Mouse (Mus musculus): ENCODE measurements at regions not wholly inside any gene's neighbourhood (a gene's known extent, or its start where the extent isn't known, plus 50 kb on each side); places are given as distances from the start of the nearest gene placed in this dataset.
A peak's percentile ranks its signal among the peaks of the same experiment; 100 is the strongest.
"Not testable (repeated sequence)": the region's sequence is repeated elsewhere in the genome, so short reads cannot be mapped to it uniquely, and the experiment has no call there.

GRCm38 (mm10) chr6:140210141-140210540 is 168.9 kb upstream of the Plcz1 start:
- in situ Hi-C loops (cut with MboI; ENCODE audit: low sequenced_read_pairs in 2 of 2, unreplicated experiment in 2 of 2): no loop called here
- Histone ChIP-seq H3K27ac (ENCODE audit: insufficient read depth, low read depth, low read length, poor library complexity, severe bottlenecking) (no peak overlapping the region), H3K4me3 (ENCODE audit: insufficient read depth in 1 of 2, low read depth in 1 of 2, low read length in 2 of 2, poor library complexity in 1 of 2, severe bottlenecking in 1 of 2) (no peak overlapping the region)

DNA sequence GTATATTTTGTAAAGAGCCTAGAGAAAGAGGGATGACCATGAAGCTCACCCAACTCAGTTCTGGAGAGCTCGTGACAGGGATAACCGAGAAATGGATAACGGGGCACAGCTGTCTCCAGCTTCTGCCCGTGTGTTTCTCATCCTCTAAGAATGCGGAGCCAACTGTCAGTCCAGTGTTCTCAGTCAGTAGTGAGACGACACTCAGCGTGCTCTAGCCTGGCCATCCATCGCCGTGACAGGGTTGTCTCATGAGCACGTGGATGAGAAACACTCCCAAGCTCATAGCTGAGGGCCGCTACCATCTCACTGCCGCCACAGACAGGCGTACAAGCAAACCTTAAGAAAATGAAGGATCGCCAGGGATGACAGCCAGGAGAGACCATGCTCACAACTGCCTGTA is 167.8 kb upstream of the Plcz1 start:
- in situ Hi-C loops (cut with MboI; ENCODE audit: low sequenced_read_pairs in 2 of 2, unreplicated experiment in 2 of 2): no loop called here
- no peaks in the 10 kb centered on the region for H3K9me3 ChIP-seq (ENCODE audit: control insufficient read depth, insufficient read depth, low read depth, low read length)
- no peak overlapping the region for H3K27ac ChIP-seq (ENCODE audit: insufficient read depth, low read depth, low read length, poor library complexity, severe bottlenecking)
- no peaks in the 10 kb centered on the region for H3K36me3 ChIP-seq (ENCODE audit: control insufficient read depth, insufficient read depth, low read length, poor library complexity, severe bottlenecking)
- no peak for DNase-seq (ENCODE audit: low read depth, low spot score)
- 0 out of 2 replicates have a peak overlapping the region, but pooled peaks have one; percentile 20 for H3K9ac ChIP-seq (ENCODE audit: insufficient read depth, low read depth, low read length, poor library complexity, severe bottlenecking)
- no peak for TF ChIP-seq ZNF384 (IDR thresholded peaks at IDR 0.05; ENCODE audit: low read depth, low read length)
- no peak overlapping the region for H3K4me3 ChIP-seq (ENCODE audit: insufficient read depth in 1 of 2, low read depth in 1 of 2, low read length in 2 of 2, poor library complexity in 1 of 2, severe bottlenecking in 1 of 2)
- peaks cover 0 to 4% of the 10 kb centered on the region in 2 experiments; a peak in 2 of 4 replicates for H3K4me1 ChIP-seq (ENCODE audit: control insufficient read depth in 2 of 2, insufficient read depth in 2 of 2, low read length in 2 of 2, poor library complexity in 1 of 2)

More at GRCm38 (mm10) chr6:140210141-140210540, 168.9 kb upstream of the Plcz1 start:
- no peak for DNase-seq (ENCODE audit: low read depth, low spot score)
- no peak for TF ChIP-seq ZNF384 (IDR thresholded peaks at IDR 0.05; ENCODE audit: low read depth, low read length)
- TF ChIP-seq CHD2 (IDR thresholded peaks at IDR 0.05; ENCODE audit: low read depth, low read length): no peak
- TF ChIP-seq ZC3H11A (IDR thresholded peaks at IDR 0.05; ENCODE audit: borderline replicate concordance, low read depth, low read length): no peak
- no peak for TF ChIP-seq HCFC1 (IDR thresholded peaks at IDR 0.05; ENCODE audit: borderline replicate concordance, insufficient read depth, low read length)
- no peak for TF ChIP-seq MAFK (IDR thresholded peaks at IDR 0.05; ENCODE audit: insufficient read depth, low read depth, low read length)
- H3K9me3 ChIP-seq (ENCODE audit: control insufficient read depth, insufficient read depth, low read depth, low read length): no peaks in the 10 kb centered on the region
- H3K4me1 ChIP-seq (ENCODE audit: control insufficient read depth in 2 of 2, insufficient read depth in 2 of 2, low read length in 2 of 2, poor library complexity in 1 of 2): peaks cover 0 to 4% of the 10 kb centered on the region in 2 experiments; a peak in 2 of 4 replicates
- no peak overlapping the region for H3K9ac ChIP-seq (ENCODE audit: insufficient read depth, low read depth, low read length, poor library complexity, severe bottlenecking)
- H3K36me3 ChIP-seq (ENCODE audit: control insufficient read depth, insufficient read depth, low read length, poor library complexity, severe bottlenecking): no peaks in the 10 kb centered on the region

GRCm38 (mm10) chr6:140208375-140208774 is 167.1 kb upstream of the Plcz1 start:
- DNase-seq (ENCODE audit: low read depth, low spot score): no peak
- H3K9me3 ChIP-seq (ENCODE audit: control insufficient read depth, insufficient read depth, low read depth, low read length): no peaks in the 10 kb centered on the region
- no peak overlapping the region for H3K27ac ChIP-seq (ENCODE audit: insufficient read depth, low read depth, low read length, poor library complexity, severe bottlenecking)
- TF ChIP-seq CHD2 (IDR thresholded peaks at IDR 0.05; ENCODE audit: low read depth, low read length): no peak
- TF ChIP-seq HCFC1 (IDR thresholded peaks at IDR 0.05; ENCODE audit: borderline replicate concordance, insufficient read depth, low read length): no peak
- no peak for TF ChIP-seq ZC3H11A (IDR thresholded peaks at IDR 0.05; ENCODE audit: borderline replicate concordance, low read depth, low read length)
- TF ChIP-seq ZNF384 (IDR thresholded peaks at IDR 0.05; ENCODE audit: low read depth, low read length): no peak
- TF ChIP-seq MAFK (IDR thresholded peaks at IDR 0.05; ENCODE audit: insufficient read depth, low read depth, low read length): no peak
- no peak overlapping the region for H3K9ac ChIP-seq (ENCODE audit: insufficient read depth, low read depth, low read length, poor library complexity, severe bottlenecking)
- H3K36me3 ChIP-seq (ENCODE audit: control insufficient read depth, insufficient read depth, low read length, poor library complexity, severe bottlenecking): no peaks in the 10 kb centered on the region
- H3K4me3 ChIP-seq (ENCODE audit: insufficient read depth in 1 of 2, low read depth in 1 of 2, low read length in 2 of 2, poor library complexity in 1 of 2, severe bottlenecking in 1 of 2): no peak overlapping the region
- H3K4me1 ChIP-seq (ENCODE audit: control insufficient read depth in 2 of 2, insufficient read depth in 2 of 2, low read length in 2 of 2, poor library complexity in 1 of 2): peaks cover 0 to 4% of the 10 kb centered on the region in 2 experiments; a peak in 2 of 4 replicates
- in situ Hi-C loops (cut with MboI; ENCODE audit: low sequenced_read_pairs in 2 of 2, unreplicated experiment in 2 of 2): no loop called here

GRCm38 (mm10) chr6:140206676-140207075 is 165.4 kb upstream of the Plcz1 start:
- H3K4me3 ChIP-seq (ENCODE audit: insufficient read depth in 1 of 2, low read depth in 1 of 2, low read length in 2 of 2, poor library complexity in 1 of 2, severe bottlenecking in 1 of 2); H3K9me3 ChIP-seq (ENCODE audit: control insufficient read depth, insufficient read depth, low read depth, low read length); H3K27ac ChIP-seq (ENCODE audit: insufficient read depth, low read depth, low read length, poor library complexity, severe bottlenecking); in situ Hi-C loops (cut with MboI; ENCODE audit: low sequenced_read_pairs in 2 of 2, unreplicated experiment in 2 of 2); DNase-seq (ENCODE audit: low read depth, low spot score); H3K36me3 ChIP-seq (ENCODE audit: control insufficient read depth, insufficient read depth, low read length, poor library complexity, severe bottlenecking); H3K4me1 ChIP-seq (ENCODE audit: control insufficient read depth in 2 of 2, insufficient read depth in 2 of 2, low read length in 2 of 2, poor library complexity in 1 of 2); H3K9ac ChIP-seq (ENCODE audit: insufficient read depth, low read depth, low read length, poor library complexity, severe bottlenecking): not testable (repeated sequence)

DNA sequence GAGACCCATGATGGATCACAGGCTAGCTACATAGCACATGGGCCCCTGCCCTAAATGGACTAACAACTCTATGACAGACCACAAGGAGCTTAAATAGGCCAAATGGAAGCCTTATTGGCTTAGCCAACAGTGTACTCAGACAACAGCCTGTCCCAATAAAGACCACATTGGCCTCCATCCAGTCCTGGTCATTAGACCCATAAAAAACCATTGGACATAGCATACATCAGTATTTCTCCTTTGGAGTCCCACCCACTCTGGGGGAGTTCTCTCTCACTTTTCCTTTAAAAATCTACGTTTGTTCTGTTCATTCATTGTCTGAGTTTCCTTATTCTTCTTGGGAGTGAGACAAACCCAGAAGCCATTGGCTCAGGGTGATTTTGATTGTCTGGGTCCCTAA is 160.1 kb upstream of the Plcz1 start:
- in situ Hi-C loops (cut with MboI; ENCODE audit: low sequenced_read_pairs in 2 of 2, unreplicated experiment in 2 of 2): no loop called here
- Histone ChIP-seq H3K4me3 (ENCODE audit: insufficient read depth in 1 of 2, low read depth in 1 of 2, low read length in 2 of 2, poor library complexity in 1 of 2, severe bottlenecking in 1 of 2) (no peak overlapping the region), H3K4me1 (ENCODE audit: control insufficient read depth in 2 of 2, insufficient read depth in 2 of 2, low read length in 2 of 2, poor library complexity in 1 of 2) (peaks cover 5 to 6% of the 10 kb centered on the region in 2 experiments), H3K9ac (ENCODE audit: insufficient read depth, low read depth, low read length, poor library complexity, severe bottlenecking) (no peak overlapping the region), H3K27ac (ENCODE audit: insufficient read depth, low read depth, low read length, poor library complexity, severe bottlenecking) (no peak overlapping the region), H3K36me3 (ENCODE audit: control insufficient read depth, insufficient read depth, low read length, poor library complexity, severe bottlenecking) (no peaks in the 10 kb centered on the region), H3K9me3 (ENCODE audit: control insufficient read depth, insufficient read depth, low read depth, low read length) (no peaks in the 10 kb centered on the region)
- DNase-seq (ENCODE audit: low read depth, low spot score): no peak
- TF ChIP-seq CHD2 (IDR thresholded peaks at IDR 0.05; ENCODE audit: low read depth, low read length): no peak
- TF ChIP-seq ZC3H11A (IDR thresholded peaks at IDR 0.05; ENCODE audit: borderline replicate concordance, low read depth, low read length): no peak
- TF ChIP-seq HCFC1 (IDR thresholded peaks at IDR 0.05; ENCODE audit: borderline replicate concordance, insufficient read depth, low read length): no peak
- no peak for TF ChIP-seq ZNF384 (IDR thresholded peaks at IDR 0.05; ENCODE audit: low read depth, low read length)
- TF ChIP-seq MAFK (IDR thresholded peaks at IDR 0.05; ENCODE audit: insufficient read depth, low read depth, low read length): no peak
